Mouse (Mus musculus) induced T-regulatory cell, adult 2 months (primary cell): Measurements from ENCODE around the gene Alx3.

Experiments used
- DNase-seq: peaks from one replicate; pipeline ENCODE4 v3.0.0-alpha.2; 2012; ENCODE audit warnings: low read depth

The Alx3 gene

GRCm38 (mm10) chr3:107594662-107595263 lies at the start of gene Alx3:
Gene Alx3, plus strand, starts transcription at chr3:107595031.
- no peak for DNase-seq

- no peak for DNase-seq
Measured at GRCm38 (mm10) chr3:107545278-107545677, 49.6 kb upstream of the Alx3 start.

GRCm38 (mm10) chr3:107545716-107546412 lies 49.0 kb upstream of the Alx3 start:
- no peak for DNase-seq

GRCm38 (mm10) chr3:107546956-107547355 lies 47.9 kb upstream of the Alx3 start:
- DNase-seq: no peak

- DNase-seq: peak; percentile 54
Measured at GRCm38 (mm10) chr3:107550409-107551049, 44.3 kb upstream of the Alx3 start.

- no peak for DNase-seq
Measured at GRCm38 (mm10) chr3:107554842-107555241, 40.0 kb upstream of the Alx3 start, which contains the start of gene Ubl4b. Gene Ubl4b, minus strand, starts transcription at chr3:107555073.

- no peak for DNase-seq
Measured at GRCm38 (mm10) chr3:107558740-107559139, 36.1 kb upstream of the Alx3 start.

GRCm38 (mm10) chr3:107559183-107559582 lies 35.6 kb upstream of the Alx3 start:
- DNase-seq: peak; percentile 60

- no peak for DNase-seq
Measured at GRCm38 (mm10) chr3:107562104-107562503, 32.7 kb upstream of the Alx3 start.

- DNase-seq: no peak
Measured at GRCm38 (mm10) chr3:107562591-107562990, 32.2 kb upstream of the Alx3 start.

- DNase-seq: no peak
Measured at GRCm38 (mm10) chr3:107563880-107564279, 31.0 kb upstream of the Alx3 start.

- DNase-seq: no peak
Measured at GRCm38 (mm10) chr3:107565331-107565730, 29.5 kb upstream of the Alx3 start.

GRCm38 (mm10) chr3:107567766-107568165 lies 27.1 kb upstream of the Alx3 start:
- no peak for DNase-seq

GRCm38 (mm10) chr3:107568721-107569120 lies 26.1 kb upstream of the Alx3 start:
- no peak for DNase-seq

GRCm38 (mm10) chr3:107571205-107571604 lies 23.6 kb upstream of the Alx3 start:
- DNase-seq: peak; percentile 41

GRCm38 (mm10) chr3:107576807-107577206 lies 18.0 kb upstream of the Alx3 start:
- DNase-seq: no peak

GRCm38 (mm10) chr3:107577810-107578390 lies 16.9 kb upstream of the Alx3 start:
- peak; percentile 36 for DNase-seq

- peak; percentile 84 for DNase-seq
Measured at GRCm38 (mm10) chr3:107579466-107579865, 15.4 kb upstream of the Alx3 start.

- no peak for DNase-seq
Measured at GRCm38 (mm10) chr3:107581103-107582010, 13.5 kb upstream of the Alx3 start.

- no peak for DNase-seq
Measured at GRCm38 (mm10) chr3:107582130-107582874, 12.5 kb upstream of the Alx3 start.
